9 mouse cellular contexts compared by ENCODE assay signal in genomic region chr13:119835320-119836056, GRCm38 (mm10). TPM values are rescaled to one million over a fixed set of nuclear protein-coding genes. Genes with fewer than 3 reads are reported as not detected.
DNase-seq lines count a peak whose midpoint lies in the region; ATAC-seq and TF ChIP-seq lines count a peak whose summit lies in the region.
"Not testable (repeated sequence)": the region's sequence is repeated elsewhere in the genome, so short reads cannot be mapped to it uniquely, and the experiment has no call there.
"Had no signal": no experiment of that assay in that cellular context is flagged by ENCODE, and none has a peak within 500 bp of the region (broad histone marks: within the 10 kb centered on the region; RNA-seq: fewer than 3 reads in every experiment).

TSS of gene D13Ertd608e (plus strand) at chr13:119836006.

- H3K27ac ChIP-seq in forebrain, embryonic 12.5 days; liver, embryonic 14.5 days; midbrain, postnatal 0 days (ENCODE audit: low read depth, low read length); spleen, adult 2 months (ENCODE audit: insufficient read depth, low read length): not testable (repeated sequence)

- H3K27me3 ChIP-seq in forebrain, embryonic 12.5 days: peaks cover 10% of the 10 kb centered on the region
- H3K27me3 ChIP-seq in liver, embryonic 14.5 days (ENCODE audit: control insufficient read depth, insufficient read depth, low read length); midbrain, postnatal 0 days (ENCODE audit: insufficient read depth, low read length); spleen, adult 2 months (ENCODE audit: control insufficient read depth, insufficient read depth, low read length): not testable (repeated sequence)

- TF ChIP-seq POLR2A in spleen, adult 2 months (IDR thresholded peaks at IDR 0.05; ENCODE audit: low read depth, low read length): not testable (repeated sequence)

- intact Hi-C loops in heart, postnatal 14 days (cut with DNase I): not testable (repeated sequence)

- 13% methylated on average over 18 of the region's 25 CpGs for WGBS in forebrain, embryonic 12.5 days
- WGBS in liver, embryonic 14.5 days (ENCODE audit: insufficient replicate concordance): 9% methylated on average over 17 of the region's 25 CpGs
- WGBS in midbrain, postnatal 0 days: 16% methylated on average over 18 of the region's 25 CpGs
- WGBS in spleen, adult 2 months: 12% methylated on average over 18 of the region's 25 CpGs

- H3K36me3 ChIP-seq in forebrain, embryonic 12.5 days (replicated peaks); liver, embryonic 14.5 days (replicated peaks; ENCODE audit: control insufficient read depth, insufficient read depth, low read depth); midbrain, postnatal 0 days (ENCODE audit: insufficient read depth, low read length); spleen, adult 2 months (ENCODE audit: control insufficient read depth, insufficient read depth, low read length): not testable (repeated sequence)

- peak; percentile 3 for DNase-seq in c-Kit-positive CD71-positive TER-119-positive erythroid progenitor cells, embryonic 14.5 days (ENCODE audit: low spot score)
- peak; percentile 35 to 42 for DNase-seq in heart, postnatal 14 days
- peak; percentile 63 for DNase-seq in kidney, postnatal 10 days
- not testable (repeated sequence) for DNase-seq in liver, embryonic 14.5 days (ENCODE audit: low read depth in 3 of 3, low spot score in 3 of 3)
- peak; percentile 50 for DNase-seq in midbrain, postnatal 0 days (ENCODE audit: low spot score)
- DNase-seq in spleen, adult 2 months (ENCODE audit: low read depth in 1 of 2, low spot score in 2 of 2): peak in 1 of 2 experiments; percentile 16

- peak within 1 kb of the TSS; percentile 24; the same call in 1 of the 2 replicates for H3K4me3 ChIP-seq in forebrain, embryonic 12.5 days (replicated peaks)
- peak within 1 kb of the TSS in 1 of 2 experiments; percentile 17; a peak in 1 of 4 replicates for H3K4me3 ChIP-seq in liver, embryonic 14.5 days (ENCODE audit: insufficient read depth in 1 of 2, low read depth in 2 of 2, low read length in 2 of 2)
- peak within 1 kb of the TSS; percentile 16; the same call in 1 of the 2 replicates for H3K4me3 ChIP-seq in midbrain, postnatal 0 days (ENCODE audit: low read depth, low read length)
- peak within 1 kb of the TSS; percentile 49 for H3K4me3 ChIP-seq in spleen, adult 2 months (ENCODE audit: extremely low read depth, insufficient read depth, insufficient read length)

- H3K9me3 ChIP-seq in forebrain, embryonic 12.5 days; liver, embryonic 14.5 days (ENCODE audit: control insufficient read depth, low read length); midbrain, postnatal 0 days (ENCODE audit: low read length): not testable (repeated sequence)

- not testable (repeated sequence) for H3K4me1 ChIP-seq in forebrain, embryonic 12.5 days; liver, embryonic 14.5 days (replicated peaks; ENCODE audit: control insufficient read depth in 2 of 2, insufficient read depth in 2 of 2, low read length in 1 of 2); midbrain, postnatal 0 days (ENCODE audit: insufficient read depth, low read length); spleen, adult 2 months (ENCODE audit: control insufficient read depth, insufficient read depth, insufficient read length)

- not testable (repeated sequence) for H3K9ac ChIP-seq in forebrain, embryonic 12.5 days; liver, embryonic 14.5 days (replicated peaks); midbrain, postnatal 0 days (replicated peaks; ENCODE audit: low read length, poor library complexity, severe bottlenecking)

- ATAC-seq in CD4-positive, CD25-positive, alpha-beta regulatory T cell, adult 4 months: peak; percentile 76
- peak; percentile 30 for ATAC-seq in forebrain, embryonic 12.5 days (ENCODE audit: low FRiP score)
- ATAC-seq in liver, embryonic 14.5 days (ENCODE audit: insufficient read depth): peak; percentile 15; the same call in 1 of the 2 replicates
- ATAC-seq in midbrain, postnatal 0 days (ENCODE audit: low FRiP score): peak; percentile 55

- TF ChIP-seq EP300 in liver, embryonic 14.5 days (IDR thresholded peaks at IDR 0.05; ENCODE audit: low read depth): not testable (repeated sequence)

- peak within 1 kb of the TSS; percentile 43 for H3K4me2 ChIP-seq in forebrain, embryonic 12.5 days
- peak within 1 kb of the TSS; percentile 18; the same call in 1 of the 2 replicates for H3K4me2 ChIP-seq in liver, embryonic 14.5 days (ENCODE audit: low read depth)
- H3K4me2 ChIP-seq in midbrain, postnatal 0 days (ENCODE audit: low read depth, low read length, poor library complexity, severe bottlenecking): not testable (repeated sequence)

- peak; percentile 59 for TF ChIP-seq CTCF in liver, embryonic 14.5 days (IDR thresholded peaks at IDR 0.05; ENCODE audit: low read depth)
- TF ChIP-seq CTCF in midbrain, postnatal 0 days (IDR thresholded peaks at IDR 0.05): peak; percentile 53
- TF ChIP-seq CTCF in spleen, adult 2 months (IDR thresholded peaks at IDR 0.05; ENCODE audit: extremely low read depth, insufficient read depth, insufficient read length, insufficient replicate concordance): peak; percentile 22; the same call in 1 of the 2 replicates

RNA-seq across cellular contexts. Expression of gene D13Ertd608e, which starts in this region (rescaled TPM):
- polyA plus RNA-seq in CD4-positive, CD25-positive, alpha-beta regulatory T cell, adult 4 months (2017; shearing (Covaris generic)): not detected
- not detected in 2 replicates for polyA plus RNA-seq in forebrain, embryonic 12.5 days (2016; fragmentation: Nextera tagmentation; extraction: Ambion mirVana)
- total RNA-seq in heart, postnatal 14 days (2021): not detected
- not detected in 2 replicates for polyA plus RNA-seq in liver, embryonic 14.5 days (2012; rRNA removed)
- not detected in 2 replicates for polyA plus RNA-seq in liver, embryonic 14.5 days (2014; fragmentation: Nextera tagmentation; extraction: Ambion mirVana)
- not detected in 2 replicates for total RNA-seq in midbrain, postnatal 0 days (2014; rRNA removed)
- polyA plus RNA-seq in midbrain, postnatal 0 days (2015; fragmentation: Nextera tagmentation; extraction: Ambion mirVana): not detected in 2 replicates
- polyA plus RNA-seq in spleen, adult 2 months (2012; rRNA removed): 0.21 and 1.0 TPM in 2 replicates
- total RNA-seq: gastrocnemius, postnatal 4 days had no signal

Comparison
In these comparisons a context has a peak if more than half of its experiments do, and no peak if none do; other contexts are left out.
1. Peak in ATAC-seq in CD4-positive, CD25-positive, alpha-beta regulatory T cell, adult 4 months; RNA of the gene not detected or under 1 TPM.
2. Peak in ATAC-seq, H3K4me3 ChIP-seq and H3K4me2 ChIP-seq in forebrain, embryonic 12.5 days; RNA of the gene not detected or under 1 TPM.
3. Peak in DNase-seq in heart, postnatal 14 days; RNA of the gene not detected or under 1 TPM.
4. Peak in ATAC-seq and H3K4me2 ChIP-seq in liver, embryonic 14.5 days; RNA of the gene not detected or under 1 TPM.
5. Peak in DNase-seq, ATAC-seq and H3K4me3 ChIP-seq in midbrain, postnatal 0 days; RNA of the gene not detected or under 1 TPM.
6. ATAC-seq: peak in every context shown above with its lines; median percentile 76 in CD4-positive, CD25-positive, alpha-beta regulatory T cell, adult 4 months; 55 in midbrain, postnatal 0 days; 30 in forebrain, embryonic 12.5 days; 15 in liver, embryonic 14.5 days.